Mouse (Mus musculus) T-helper 2 cell (primary cell): Measurements from ENCODE around the gene Slc25a48.

Source experiments
- in situ Hi-C: fragments of 300-600 bp; cut with MboI, MseI; formaldehyde crosslinking; loops from one replicate; pipeline ENCODE4 v1.15.1; 2025; ENCODE audit warnings: high pct_unique_total_duplicates

Slc25a48 gene

DNA sequence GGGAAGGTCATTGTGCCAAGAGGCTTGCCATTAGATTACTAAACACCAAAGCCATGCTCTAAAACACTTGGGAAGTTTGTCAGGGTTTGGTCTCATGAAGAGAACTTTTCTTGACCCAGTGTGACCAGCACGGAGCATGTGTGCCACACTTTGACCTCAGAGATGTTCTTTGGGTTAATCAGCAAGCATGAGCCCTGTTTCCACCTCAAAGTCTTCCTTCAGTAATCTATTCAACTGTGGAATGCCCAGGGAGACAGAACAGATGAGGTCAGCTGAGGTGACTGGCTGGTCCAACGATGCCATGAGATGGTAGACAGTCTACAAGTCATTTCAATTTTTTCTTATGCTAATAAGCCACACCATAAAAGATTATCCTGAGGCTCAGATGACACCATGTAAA, 71.6 kb downstream of the Slc25a48 start:
- in situ Hi-C loops, result no loop called here

- in situ Hi-C loops, result no loop called here
These were observed 75.4 kb downstream of the Slc25a48 start for GRCm38 (mm10) chr13:56513595-56513994.

DNA sequence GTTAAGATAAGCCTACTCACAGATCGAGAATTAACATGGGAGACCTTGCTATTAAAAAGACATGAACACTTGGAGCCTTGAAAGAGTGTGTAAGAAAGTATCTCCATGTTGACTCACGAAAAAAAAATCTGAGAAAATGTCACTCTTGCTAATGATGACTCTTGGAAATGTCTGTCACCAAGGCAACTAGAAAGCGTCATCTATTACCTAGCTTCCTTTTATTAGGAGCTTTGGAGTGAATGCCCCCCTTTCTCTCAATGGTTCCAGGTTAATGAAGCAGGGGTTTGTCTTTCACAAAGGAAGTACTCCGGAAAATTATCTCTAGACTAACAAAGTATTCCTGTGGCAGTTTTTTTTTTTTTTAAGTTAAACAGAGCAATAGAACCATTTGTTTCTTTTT, 78.2 kb downstream of the Slc25a48 start:
- in situ Hi-C loops, result no loop called here

GRCm38 (mm10) chr13:56516816-56517215, 78.7 kb downstream of the Slc25a48 start:
- in situ Hi-C loops, result no loop called here

DNA sequence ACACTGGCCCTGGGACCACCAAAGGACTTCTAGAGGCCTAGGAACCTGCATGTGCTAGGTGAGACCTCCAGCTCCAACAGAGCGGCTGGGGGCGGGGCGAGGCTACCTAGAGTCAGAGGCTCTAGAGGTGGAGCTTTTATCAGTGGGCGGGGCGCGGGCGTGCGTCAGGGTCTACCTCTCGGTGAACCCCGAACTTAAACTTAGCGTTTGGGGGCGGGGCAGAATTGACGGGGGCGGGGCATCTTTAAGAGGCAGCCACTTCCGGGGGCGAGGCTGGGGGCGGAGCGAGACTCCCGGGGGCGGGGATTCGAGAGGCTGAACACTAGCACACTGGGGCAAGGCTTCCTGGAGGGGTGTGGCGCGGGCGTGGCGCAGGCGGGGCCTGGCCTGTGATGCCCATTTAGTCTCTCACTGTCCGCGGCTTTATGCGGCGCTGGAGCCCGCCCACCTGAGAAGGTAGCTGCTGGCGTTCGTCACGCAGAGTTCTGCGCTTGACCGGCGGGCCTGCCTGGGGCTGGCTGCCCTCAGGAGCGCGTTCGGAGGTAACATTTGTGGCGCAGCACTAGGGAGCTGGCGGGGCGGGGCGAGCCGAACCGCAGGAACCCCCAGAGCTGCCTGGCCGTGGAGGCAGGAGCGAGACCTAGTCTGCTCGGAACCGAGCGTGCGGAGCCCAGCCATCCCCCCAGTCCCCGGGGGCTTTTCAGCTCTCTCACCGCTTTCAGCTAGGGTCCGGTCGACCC, 84.1 kb downstream of the Slc25a48 start, which contains the start of gene Fbxl21:
Gene Fbxl21, plus strand, starts transcription at position 392 of the 740 bp plus-strand sequence.
- in situ Hi-C loops, result loop anchor here (10.0 kb wide), 1 partner anchor 1893 kb away; no protein-coding TSS in a partner anchor

DNA sequence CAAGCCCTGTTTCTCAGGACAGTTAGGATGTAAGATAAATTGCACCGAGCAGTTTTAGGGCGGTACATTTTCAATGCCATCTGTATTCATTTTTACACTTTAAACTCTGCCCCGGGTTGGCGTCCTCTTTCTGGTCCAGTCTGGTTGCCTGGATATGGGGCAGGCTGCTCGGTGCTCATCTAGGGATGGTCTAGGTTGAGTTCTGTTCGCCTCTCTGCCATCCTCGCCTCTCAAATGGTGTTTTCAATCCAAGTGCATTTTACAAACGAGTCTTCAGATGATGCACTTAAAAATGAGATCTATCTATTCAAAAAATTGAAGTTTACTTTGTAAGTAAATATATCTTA, 84.6 kb downstream of the Slc25a48 start:
- in situ Hi-C loops, result loop anchor here (10.0 kb wide), 1 partner anchor 1892 kb away; no protein-coding TSS in a partner anchor
